Mouse (Mus musculus) kidney, postnatal 4 days (tissue): ENCODE results near the gene Pus7.
"Not testable (repeated sequence)": the region's sequence is repeated elsewhere in the genome, so short reads cannot be mapped to it uniquely, and the experiment has no call there.

Source experiments
- DNase-seq, 2 experiments: peaks; one replicate each; pipeline ENCODE4 v3.0.0; 2021; ENCODE audit warnings: mixed read lengths in 2 of 2

Gene Pus7

DNA sequence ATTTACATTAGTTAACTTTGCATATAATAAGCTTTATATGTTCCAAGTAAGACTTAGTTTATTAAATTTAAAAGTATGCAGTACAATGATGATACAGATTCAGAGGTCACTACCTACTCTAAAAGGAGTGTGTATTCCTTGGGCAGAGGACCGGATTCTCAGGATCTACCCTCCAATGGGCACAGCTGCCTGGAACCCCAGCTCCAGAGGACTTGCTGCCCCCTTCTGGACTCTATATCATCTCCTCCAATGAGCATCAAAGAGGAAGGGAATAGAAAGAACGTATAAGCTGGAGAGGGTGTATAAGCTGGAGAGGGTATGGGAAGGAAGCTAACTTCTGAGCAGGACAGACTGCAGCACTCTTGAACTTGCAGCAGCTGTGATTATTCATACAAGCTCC, 33.6 kb downstream of the Pus7 start:
- DNase-seq: no peak

DNA sequence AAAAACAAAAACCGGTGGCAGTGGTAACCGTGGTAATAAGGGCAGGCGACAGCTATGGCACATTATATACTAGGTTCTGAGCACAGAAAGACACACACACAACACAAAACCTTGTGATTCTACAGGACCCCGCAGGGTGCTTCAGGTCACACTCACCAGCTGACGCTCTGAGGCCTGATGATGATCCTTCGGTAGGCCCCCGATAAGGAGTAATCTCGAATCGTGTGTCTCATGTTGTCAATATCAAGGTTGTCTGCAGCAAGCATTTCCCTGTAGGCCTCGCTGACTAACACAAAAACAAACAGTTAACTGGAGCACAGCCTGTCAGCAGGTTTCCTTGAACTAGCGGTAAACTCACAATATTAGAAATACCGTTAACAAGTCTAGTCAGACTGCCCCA, 40.2 kb downstream of the Pus7 start:
- no peak for DNase-seq

DNA sequence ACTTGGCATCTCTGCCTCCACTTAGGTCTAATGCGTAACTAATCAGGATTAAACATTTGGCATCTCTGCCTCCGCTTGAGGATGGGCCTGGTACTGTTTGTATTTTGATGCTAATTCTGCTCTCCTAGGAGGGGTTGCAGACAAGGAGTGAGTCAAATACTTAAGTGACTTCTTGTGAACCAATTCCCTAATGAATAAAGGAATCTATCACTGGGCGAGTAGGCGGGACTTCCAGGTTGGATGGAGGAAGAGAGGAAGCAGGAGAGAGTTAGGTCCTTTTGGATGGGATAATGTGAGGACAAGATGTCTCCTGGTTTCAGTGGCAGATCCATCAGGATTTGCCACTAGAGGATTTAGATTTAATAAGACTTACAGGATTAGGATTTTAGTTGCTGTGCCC, 46.4 kb downstream of the Pus7 start:
- DNase-seq: no peak

DNA sequence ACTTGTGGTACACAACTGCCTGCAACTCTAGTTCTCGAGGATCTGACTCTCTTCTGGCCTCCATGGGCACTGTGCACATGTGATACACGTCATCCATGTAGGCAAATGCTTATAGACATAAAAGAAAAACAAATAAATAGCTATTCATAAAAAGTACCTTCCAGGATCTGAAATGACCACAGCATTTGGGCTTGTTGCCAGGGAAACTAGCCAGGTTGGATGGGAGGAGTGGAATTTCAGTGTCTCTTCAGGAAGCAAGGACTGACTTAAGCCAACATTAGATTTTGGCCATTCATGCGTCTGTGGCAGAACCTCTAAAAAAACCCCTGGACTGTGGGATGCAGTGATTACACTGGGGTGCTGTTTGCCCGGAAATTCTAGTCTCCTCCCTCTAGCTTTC, 47.1 kb downstream of the Pus7 start:
- peak; percentile 11 to 22 for DNase-seq

DNA sequence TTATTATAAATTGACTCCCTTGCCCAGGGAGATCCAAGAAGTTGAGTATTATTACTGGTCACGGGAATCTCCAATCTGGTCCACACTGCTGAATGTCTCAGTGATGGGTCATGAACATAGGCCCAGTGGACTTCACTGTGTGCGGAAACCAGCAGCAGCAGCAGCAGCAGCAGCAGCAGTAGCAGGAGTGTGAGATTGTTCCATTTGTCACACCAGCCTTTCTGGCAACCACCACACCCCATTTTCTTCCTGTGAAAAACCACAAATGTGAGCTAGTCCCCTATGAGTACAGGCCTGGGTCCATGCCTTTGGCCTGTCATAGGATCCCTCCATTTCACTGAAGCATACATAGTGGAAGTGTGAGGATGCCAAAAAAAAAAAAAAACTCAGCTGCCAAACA, 61.6 kb downstream of the Pus7 start:
- no peak for DNase-seq

DNA sequence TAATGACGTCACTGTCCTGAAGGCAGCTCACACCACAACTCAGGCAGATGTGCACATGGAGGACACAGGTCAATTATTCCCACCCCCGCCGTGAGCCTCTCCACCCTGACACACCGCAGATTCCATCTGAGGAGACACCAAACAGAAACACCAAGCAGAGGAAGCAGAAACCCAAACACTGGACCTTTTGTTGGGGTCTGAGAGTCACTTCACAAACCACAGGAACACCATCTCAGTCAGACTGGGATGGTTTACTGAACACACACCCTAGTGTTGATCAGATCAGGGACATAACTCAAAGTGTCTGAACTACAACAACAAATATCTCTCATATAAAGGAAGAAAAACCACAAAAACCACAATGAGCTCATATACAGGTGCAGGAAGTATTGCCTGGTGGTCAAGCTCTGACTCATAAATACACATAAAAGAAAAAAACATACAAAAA, 64.6 kb downstream of the Pus7 start:
- no peak for DNase-seq

DNA sequence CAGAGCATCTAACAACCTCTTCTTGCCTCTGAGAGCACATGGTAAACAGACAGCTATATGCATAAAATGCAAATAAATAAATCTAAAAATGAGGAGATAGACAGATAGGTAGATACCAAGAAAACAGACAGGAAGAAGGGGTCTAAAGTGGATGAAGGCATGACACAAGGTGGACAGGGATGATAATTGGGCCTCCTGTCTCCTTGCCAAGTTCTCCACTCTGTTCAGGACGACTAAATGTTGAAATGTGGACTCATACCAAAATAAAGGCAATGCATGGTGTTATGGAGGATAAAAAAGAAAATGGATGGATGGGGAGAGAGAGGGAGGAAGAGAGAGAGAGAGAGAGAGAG, 65.4 kb downstream of the Pus7 start:
- no peak for DNase-seq

DNA sequence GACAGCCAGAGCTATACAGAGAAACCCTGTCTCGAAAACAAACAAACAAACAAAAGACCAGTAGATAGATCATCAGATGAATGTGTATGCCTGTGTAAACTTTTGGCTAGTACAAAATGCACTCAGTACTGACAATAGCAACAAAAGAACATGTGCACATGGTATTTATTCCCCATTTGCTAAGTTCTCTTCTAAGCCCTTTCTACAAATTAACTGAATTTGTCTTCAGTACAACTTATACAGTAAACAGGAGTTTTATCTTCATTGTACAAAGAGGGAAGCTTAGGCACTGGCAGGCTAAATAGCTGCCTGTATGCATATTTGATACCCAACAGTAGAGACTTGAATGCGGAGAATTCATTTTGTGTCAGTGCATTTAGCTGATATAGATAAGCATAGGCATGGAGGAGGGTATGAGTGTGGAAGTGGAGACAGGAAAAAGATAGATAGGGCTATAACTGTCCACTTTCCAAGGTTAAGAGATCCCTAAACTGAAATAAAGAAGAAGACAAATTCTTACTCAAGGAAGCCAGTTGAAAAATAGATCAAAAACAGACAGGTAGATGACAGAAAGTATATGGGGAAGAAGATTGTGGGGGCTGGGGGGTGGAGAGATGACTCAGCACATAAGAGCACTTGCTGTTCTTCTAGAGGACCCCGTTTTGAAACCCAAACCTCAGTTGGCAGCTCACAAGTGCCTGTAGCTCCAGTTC, 65.9 kb downstream of the Pus7 start:
- DNase-seq: no peak

DNA sequence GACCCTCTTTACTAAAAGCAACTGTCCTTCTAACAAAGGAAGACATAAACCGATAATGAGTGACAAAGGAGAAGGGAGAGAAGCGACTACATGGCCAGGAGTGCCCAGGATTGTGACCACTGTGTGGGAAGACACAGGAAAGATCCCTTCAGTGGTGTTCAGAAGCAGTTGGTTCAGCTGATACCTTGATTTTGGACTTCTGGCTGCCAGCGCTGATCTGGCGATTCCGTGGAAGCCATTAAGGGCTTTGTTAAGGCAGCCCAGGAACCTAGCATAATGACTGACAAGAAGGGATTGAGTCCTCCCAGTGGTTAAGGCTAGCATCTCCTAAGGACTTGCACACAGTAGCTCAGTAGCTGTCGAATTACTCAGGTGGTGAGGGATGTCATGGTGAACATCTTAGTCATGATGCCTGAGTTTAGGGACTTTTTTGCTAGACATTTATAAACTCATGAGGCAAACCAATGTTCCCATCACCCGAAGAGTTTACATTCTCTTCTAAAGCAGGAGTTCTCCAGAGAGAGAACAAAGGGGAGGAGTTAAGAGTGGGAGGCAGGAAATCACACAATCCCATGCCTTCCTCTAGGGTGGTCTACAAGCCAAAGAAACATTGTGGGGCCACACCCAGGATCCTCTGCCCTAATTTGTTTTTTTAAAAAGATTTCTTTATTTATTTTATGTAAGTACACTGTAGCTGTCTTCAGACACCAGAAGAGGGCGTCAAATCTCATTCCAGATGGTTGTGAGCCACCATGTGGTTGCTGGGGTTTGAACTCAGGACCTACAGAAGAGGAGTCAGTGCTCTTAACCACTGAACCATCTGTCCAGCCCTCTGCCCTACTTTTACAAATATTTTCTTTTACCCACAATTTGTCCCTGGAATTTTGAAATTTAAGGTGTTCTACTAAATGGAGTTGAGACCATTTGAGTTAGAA, 69.8 kb downstream of the Pus7 start:
- no peak for DNase-seq

DNA sequence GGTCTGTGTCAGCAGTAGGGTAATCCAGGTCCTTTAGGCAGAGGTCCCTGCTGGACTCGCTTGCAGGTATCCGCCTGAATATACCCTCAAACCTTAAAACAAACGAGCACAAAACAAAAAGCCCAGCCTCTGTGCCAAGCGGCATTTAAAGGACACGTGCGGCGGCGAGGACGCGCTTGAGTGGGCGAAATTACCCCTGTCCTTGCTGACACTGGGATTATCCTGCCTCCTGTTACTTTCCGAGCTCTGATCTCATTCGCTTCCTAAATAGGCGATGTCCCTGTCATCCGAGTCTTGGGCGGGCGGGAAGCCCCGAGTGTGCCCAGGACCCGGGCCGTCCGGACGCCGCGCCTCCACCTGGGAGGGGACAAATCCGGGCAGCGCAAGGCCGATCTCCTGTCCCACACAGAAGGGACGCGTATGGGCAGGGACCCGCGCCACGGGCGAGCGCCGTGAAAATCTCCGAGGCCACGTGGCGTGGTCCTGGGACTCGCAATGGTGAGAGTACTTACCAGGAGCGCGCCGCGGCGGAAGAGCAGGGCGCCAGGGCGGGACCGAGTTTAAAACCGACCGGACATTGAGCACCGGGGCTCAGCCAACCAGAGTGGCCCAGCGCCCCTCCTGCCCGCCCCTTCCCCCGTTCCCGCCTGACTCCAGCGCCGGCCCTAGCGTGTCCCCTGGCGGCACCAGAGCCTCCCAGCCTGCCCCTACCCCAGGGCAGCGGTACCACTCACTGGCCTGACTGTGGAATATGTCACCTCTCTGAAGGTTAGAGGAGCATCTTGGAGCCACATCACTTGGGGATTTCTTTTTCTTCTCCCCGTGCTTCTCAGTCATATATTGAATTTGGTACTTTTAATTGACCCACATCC, 71.1 kb downstream of the Pus7 start:
- peak; percentile 85 to 90 for DNase-seq

DNA sequence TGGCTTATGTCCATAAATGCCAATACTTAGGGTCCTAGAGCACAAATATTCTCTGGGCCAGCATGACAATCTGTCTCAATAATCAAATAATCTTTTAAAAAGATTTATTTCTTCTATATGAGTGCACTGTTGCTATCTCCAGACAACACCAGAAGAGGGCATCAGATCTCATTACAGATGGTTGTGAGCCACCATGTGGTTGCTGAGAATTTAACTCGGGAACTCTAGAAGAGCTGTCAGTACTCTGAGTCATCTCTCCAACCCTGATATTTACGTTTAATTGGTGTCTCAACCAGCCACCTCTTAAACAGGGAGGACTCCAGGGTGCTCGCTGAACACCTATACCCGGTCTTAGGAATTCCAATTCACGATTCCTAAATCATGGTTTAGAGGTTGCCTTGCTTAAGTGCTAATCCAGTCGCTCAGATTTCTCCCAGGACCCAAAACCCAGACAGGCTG, 71.8 kb downstream of the Pus7 start:
- peak; percentile 4 to 22 for DNase-seq

DNA sequence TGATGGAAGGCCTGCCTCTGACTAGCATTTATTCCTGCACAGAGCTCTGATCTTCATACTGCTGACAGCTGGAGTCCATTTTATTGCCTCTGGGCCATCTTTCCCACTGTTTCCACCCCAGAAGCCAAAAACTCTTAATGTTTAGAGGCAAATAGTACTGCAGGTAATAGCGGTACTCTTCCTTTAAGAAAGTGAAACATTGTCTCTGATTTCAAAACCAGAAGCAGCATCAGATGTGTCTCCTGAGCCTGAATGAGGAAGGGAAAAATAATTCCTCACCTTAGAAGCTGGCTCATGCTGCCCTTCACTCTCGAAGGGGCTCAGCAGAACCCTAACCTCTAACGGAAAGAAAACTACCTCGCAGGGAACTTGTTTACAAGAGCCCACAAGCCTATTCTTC, 72.3 kb downstream of the Pus7 start:
- DNase-seq: no peak

DNA sequence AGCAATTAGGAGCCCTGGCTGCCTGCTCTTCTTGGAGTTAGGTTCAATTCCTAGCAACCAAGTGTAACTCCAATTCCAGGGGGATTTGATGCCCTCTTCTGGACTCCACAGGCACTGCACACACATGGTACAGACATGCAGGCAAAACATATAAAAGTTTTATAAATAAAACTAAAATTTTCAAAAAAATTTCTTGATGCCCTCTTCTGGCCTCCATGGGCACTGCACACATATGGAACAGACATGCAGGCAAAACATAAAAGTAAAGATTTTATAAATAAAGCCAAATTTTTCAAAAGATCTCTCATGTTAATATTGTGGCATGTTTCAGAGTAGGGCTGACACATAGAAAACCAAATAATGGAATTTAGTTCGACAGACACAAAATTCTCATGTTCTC, 73.8 kb downstream of the Pus7 start:
- DNase-seq: no peak

DNA sequence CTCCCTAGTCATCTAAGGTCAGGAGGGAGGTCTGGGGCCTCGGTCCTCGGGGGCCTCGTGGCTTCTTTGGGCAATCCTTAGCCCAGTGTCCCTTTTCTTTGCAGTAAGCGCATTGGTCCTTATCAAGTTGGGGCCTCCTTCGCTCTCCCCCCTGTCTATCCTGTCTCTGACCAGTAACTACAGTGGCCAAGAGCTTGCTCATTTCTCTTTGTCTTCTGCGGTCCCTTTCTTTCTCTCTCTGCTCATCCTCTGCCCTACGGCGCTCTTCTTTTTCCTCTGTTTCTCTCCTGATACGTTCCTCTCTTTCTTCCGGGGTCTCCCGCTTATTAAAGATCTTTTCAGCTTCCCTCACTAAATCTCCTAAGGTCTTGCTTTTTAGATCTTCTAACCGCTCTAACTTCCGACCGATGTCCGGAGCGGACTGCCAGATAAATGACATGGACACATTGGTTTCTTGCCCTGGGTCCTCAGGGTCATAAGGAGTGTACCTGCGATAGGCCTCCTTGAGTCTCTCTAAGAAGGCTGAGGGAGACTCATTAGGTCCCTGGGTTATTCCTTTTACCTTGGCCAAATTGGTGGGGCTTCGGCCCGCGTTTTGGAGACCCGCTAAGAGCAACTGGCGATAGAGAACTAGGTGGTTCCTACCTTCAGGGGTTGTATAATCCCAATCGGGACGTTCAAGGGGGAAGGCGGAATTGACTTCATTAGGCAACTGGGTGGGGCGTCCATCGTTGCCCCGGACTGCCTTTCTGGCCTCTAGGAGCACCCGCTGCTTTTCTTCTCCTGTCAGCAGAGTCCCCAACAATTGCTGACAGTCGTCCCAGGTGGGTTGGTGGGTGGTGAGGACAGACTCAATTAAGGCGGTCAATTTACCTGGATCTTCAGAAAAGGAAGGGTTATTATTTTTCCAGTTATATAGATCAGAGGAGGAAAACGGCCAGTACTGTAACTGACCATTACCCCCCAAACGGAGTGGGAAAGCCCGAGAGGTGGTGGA, 76.6 kb downstream of the Pus7 start:
- not testable (repeated sequence) for DNase-seq

DNA sequence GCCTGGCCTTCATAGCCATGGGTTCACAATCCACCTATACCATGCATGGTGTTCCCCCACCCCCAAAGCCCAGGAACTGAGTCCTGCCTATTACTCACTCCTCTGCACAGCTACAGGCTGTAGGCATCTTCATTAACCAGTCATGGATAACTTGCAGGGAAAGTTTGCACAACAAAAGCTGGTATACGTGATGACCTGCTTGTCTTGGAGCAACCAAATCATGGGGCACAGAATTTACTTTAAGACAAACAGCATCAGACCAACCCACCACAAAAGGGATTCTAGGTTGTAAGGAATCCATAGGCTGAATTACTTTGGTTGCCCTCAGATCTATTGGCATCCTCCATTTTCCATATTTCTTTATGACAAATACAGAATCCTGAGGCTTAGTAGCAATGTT, 86.1 kb downstream of the Pus7 start:
- no peak for DNase-seq
